Mouse (Mus musculus) layer of hippocampus, postnatal 14 days (tissue): Measurements from ENCODE around the gene Gm10306. TPM values are rescaled to one million over a fixed set of nuclear protein-coding genes. Genes with fewer than 3 reads are reported as not detected.

Source experiments
- DNase-seq, 2 experiments: peaks; one replicate each; pipeline ENCODE4 v3.0.0; 2021 to 2022; ENCODE audit warnings: low spot score in 2 of 2, mixed read lengths in 1 of 2
- long read RNA-seq, 2 experiments: library from polyadenylated mRNA; stranded (forward); transcript quantifications; one replicate each; pipeline ENCODE4 v2.0.0; 2021
- total RNA-seq, 2 experiments: library from RNA; stranded (reverse); gene quantifications; 2 replicates each; pipeline ENCODE4 v1.2.3; 2021

Gm10306 gene
- not detected for total RNA-seq
- long read RNA-seq, experiment 1: 0 reads
- long read RNA-seq, experiment 2: 0 reads

- peak; percentile 93 to 95 for DNase-seq
Measured at GRCm38 (mm10) chr4:94556265-94557054, at the start of gene Gm10306, which contains the start of gene Caap1. Gene Gm10306 (plus strand): TSS chr4:94556546. Gene Caap1 (minus strand): TSS chr4:94556796.

- DNase-seq: no peak
Measured at GRCm38 (mm10) chr4:94515366-94515765, 41.0 kb upstream of the Gm10306 start.

- DNase-seq: peak; percentile 43 to 48
Measured at GRCm38 (mm10) chr4:94517631-94518030, 38.7 kb upstream of the Gm10306 start.

- DNase-seq: peak in 1 of 2 experiments; percentile 28
Measured at GRCm38 (mm10) chr4:94523321-94523720, 33.0 kb upstream of the Gm10306 start.

- no peak for DNase-seq
Measured at GRCm38 (mm10) chr4:94529448-94529847, 26.9 kb upstream of the Gm10306 start.

GRCm38 (mm10) chr4:94533205-94533604 is 23.1 kb upstream of the Gm10306 start:
- DNase-seq: no peak

- no peak for DNase-seq
Measured at GRCm38 (mm10) chr4:94543041-94543440, 13.3 kb upstream of the Gm10306 start.

GRCm38 (mm10) chr4:94544321-94544720 is 12.0 kb upstream of the Gm10306 start:
- no peak for DNase-seq

GRCm38 (mm10) chr4:94554955-94555494 is 1.3 kb upstream of the Gm10306 start:
- no peak for DNase-seq

GRCm38 (mm10) chr4:94557145-94557544 is 799 bp downstream of the Gm10306 start:
- no peak for DNase-seq

GRCm38 (mm10) chr4:94559266-94559665 is 2.9 kb downstream of the Gm10306 start:
- no peak for DNase-seq

- no peak for DNase-seq
Measured at GRCm38 (mm10) chr4:94560316-94560715, 4.0 kb downstream of the Gm10306 start.

- DNase-seq: no peak
Measured at GRCm38 (mm10) chr4:94561954-94562648, 5.8 kb downstream of the Gm10306 start.

- no peak for DNase-seq
Measured at GRCm38 (mm10) chr4:94564297-94564696, 8.0 kb downstream of the Gm10306 start.

- DNase-seq: no peak
Measured at GRCm38 (mm10) chr4:94572677-94573076, 16.3 kb downstream of the Gm10306 start.

GRCm38 (mm10) chr4:94591765-94592381 is 35.5 kb downstream of the Gm10306 start:
- DNase-seq: no peak

GRCm38 (mm10) chr4:94592709-94593108 is 36.4 kb downstream of the Gm10306 start:
- DNase-seq: no peak

- no peak for DNase-seq
Measured at GRCm38 (mm10) chr4:94601395-94601794, 45.0 kb downstream of the Gm10306 start.

- DNase-seq: no peak
Measured at GRCm38 (mm10) chr4:94602496-94603030, 46.2 kb downstream of the Gm10306 start.

GRCm38 (mm10) chr4:94603031-94603629 is 46.8 kb downstream of the Gm10306 start, which contains the start of gene Plaa:
Gene Plaa (minus strand): TSS chr4:94603244.
- DNase-seq: peak; percentile 94 to 96
